Mouse (Mus musculus) left cerebral cortex, postnatal 25 days (tissue): ENCODE measurements at regions not wholly inside any gene's neighbourhood (a gene's known extent, or its start where the extent isn't known, plus 50 kb on each side); places are given as distances from the start of the nearest gene placed in this dataset.

ENCODE experiments used
- DNase-seq, 2 experiments: peaks; one replicate each; pipeline ENCODE4 v3.0.0; 2022; ENCODE audit warnings: low spot score in 2 of 2, mixed read lengths in 1 of 2
- intact Hi-C: fragments of 180-260 bp; cut with DNase I; formaldehyde crosslinking; loops from one replicate; pipeline ENCODE4 v1.15.1; 2025

DNA sequence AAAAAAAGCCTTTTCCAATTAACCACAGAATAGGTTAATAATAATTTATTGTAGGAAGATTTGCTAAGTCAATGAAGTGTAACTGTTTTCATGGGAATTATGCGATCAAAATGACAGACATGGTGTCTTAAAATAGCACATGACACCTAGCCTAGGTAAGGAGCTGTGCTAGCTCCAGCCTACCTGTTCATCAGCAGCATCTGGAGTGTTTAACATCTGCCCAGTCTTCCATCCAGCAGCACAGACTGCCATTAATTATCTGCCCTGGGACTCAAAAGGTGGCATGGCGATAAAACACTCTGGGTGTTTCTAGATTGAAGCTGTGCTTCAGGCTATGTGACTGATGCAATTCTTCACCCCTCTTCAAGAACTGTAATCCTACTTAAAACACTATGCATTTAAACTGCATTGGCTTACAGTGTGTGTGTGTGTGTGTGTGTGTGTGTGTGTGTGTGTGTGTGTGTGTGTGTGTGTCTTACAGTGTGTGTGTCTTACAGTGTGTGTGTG is 296.4 kb downstream of the Rnd3 start:
- intact Hi-C loops = no loop called here
- no peak for DNase-seq

GRCm38 (mm10) chr2:50850071-50850470 is 298.8 kb downstream of the Rnd3 start:
- no peak for DNase-seq
- intact Hi-C loops = no loop called here

DNA sequence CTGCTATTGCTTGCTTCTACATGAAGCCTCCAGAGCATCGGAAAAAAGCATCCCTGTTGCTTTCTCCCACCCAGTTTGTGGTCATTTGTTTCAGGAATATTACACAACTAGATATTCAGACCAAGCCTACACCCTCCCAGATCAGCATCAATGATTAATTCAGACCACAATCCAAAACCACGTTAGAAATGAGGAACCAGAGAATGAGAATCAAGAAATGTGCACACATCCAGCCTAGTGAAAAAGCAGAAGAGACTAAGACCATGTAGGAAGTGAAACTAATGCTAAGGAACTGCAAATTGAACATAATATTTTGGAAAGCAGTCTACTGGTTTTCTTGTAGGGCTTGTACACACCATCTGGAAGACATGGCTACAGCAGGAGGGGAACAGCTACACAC is 307.0 kb downstream of the Rnd3 start:
- intact Hi-C loops = no loop called here
- no peak for DNase-seq

GRCm38 (mm10) chr2:50835511-50836320 is 313.2 kb downstream of the Rnd3 start:
- DNase-seq = peak in 1 of 2 experiments; percentile 10
- intact Hi-C loops = no loop called here

GRCm38 (mm10) chr2:50833791-50834190 is 315.1 kb downstream of the Rnd3 start:
- intact Hi-C loops = no loop called here
- no peak for DNase-seq

DNA sequence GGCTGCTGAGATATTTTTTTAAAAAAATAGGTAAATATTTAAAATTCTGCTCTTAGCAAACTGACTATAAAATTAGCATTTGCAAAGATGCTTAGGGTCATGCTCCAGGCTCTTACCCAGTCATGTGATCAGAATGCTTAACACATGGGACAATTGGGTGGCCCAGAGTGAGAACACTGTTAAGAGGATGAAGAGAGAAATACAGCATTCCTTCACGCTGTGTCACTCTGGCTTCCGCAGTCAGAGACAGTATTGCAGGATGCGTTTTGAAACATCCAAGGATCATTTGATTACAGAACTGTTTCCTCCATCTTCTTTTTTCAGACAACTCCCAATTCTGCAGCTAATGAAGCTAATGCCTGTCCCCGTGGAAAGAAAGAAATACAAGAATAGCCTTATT is 316.4 kb downstream of the Rnd3 start:
- no peak for DNase-seq
- intact Hi-C loops = no loop called here

DNA sequence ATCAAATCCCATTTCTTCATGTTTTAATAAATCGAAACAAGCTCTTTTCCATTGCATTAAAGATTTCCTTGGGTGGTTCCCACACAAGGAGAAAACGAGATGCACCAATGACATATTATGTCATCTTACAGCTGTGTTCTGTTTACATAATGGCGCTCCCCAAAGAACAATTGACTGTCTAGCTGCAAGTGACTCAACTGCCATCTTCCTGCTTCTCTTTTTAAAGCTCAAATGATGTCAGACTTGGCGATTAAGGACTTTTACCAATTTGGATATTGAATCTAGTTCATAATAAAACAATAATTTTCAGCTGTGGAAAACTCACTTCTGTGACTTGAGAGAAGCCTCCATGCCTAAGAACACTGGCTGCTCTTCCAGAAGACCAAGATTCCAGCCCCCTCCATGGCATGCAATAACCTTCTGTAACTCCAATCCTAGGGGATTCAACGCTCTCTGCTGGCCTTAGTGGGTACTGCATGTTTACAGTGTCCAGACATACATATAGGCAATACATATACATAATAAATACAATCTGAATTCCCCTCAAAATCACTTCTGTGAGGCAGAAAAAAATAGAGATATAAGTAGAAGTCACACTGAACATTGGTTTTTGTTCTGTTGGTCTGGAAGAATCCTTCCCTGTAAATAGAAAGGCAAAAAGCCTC is 318.7 kb downstream of the Rnd3 start:
- intact Hi-C loops = no loop called here
- DNase-seq = no peak

DNA sequence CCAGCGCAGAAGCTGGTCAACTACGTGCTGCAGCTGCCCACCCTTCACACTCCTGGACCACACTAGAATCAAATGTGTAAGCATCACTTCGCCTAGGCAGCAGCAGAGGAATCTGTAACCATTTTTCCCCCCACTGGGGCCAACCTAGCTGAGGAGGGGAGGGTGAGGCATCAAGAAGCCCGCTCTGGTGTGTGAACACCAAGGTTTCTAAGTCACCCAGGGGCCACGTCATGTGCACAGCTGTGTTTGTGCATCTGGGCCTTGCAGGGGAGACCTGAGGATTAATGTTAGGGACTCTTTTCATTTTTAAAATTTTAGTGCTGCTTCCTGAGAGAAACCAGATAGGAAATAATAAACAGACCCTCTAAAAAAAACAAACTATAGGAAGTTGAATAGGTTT is 321.8 kb downstream of the Rnd3 start:
- intact Hi-C loops = no loop called here
- no peak for DNase-seq

DNA sequence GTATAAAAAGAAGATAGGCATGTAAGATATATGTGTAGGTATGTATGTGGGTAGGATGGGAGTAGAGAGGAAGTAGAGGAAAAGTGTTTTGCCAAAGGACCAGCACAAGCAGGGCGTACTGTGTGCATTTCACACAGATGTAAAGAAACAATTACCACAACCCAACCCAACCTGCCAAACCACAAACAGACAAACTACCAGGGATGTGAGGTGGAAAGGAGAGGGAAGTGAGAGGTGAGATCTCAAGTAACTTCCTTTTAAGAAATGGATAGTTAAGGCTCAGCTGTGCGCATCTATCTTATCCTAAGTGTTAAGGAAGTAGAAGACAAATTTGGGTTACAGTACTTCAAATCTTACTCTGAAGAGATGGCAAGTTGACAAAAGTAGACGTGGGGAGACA is 322.4 kb downstream of the Rnd3 start:
- DNase-seq = no peak
- intact Hi-C loops = no loop called here

DNA sequence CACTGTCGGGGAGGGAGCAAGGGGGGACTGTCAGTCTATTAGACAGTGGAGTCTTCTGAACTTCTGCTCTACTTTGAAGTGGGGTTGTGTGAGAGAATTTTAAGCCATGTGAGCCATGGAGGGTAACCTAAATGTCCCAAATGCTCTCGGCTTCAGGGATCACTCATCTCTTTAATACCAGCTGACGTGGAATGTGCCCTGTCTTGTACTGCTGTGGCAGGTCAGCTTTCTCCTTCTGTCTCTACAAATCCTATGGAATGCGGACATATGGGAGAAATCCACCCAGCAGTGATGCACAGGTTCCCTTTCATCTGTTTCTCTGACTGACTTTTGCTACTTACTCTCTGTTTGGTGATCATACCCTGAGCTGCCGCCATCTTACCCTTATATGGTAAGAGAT is 323.3 kb downstream of the Rnd3 start:
- DNase-seq = no peak
- intact Hi-C loops = no loop called here

DNA sequence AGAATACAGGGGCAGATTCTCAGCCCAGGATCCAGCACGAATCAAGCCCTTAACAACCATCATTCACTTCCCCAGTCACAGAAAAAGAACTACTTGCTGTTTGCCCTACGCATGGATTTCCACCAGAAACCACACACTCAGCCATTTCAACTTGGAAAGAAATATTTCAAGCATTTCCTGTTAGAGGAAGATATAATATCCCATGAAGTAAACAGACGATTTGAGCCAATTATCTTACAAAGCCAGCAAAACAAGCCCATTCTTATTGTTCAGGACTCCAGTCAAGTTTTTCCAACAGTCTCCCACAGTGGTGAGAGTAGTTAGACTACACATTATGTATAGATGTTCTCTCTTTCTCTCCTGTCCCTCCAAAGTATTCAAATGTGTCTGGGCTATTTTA is 324.1 kb downstream of the Rnd3 start:
- no peak for DNase-seq
- intact Hi-C loops = no loop called here

DNA sequence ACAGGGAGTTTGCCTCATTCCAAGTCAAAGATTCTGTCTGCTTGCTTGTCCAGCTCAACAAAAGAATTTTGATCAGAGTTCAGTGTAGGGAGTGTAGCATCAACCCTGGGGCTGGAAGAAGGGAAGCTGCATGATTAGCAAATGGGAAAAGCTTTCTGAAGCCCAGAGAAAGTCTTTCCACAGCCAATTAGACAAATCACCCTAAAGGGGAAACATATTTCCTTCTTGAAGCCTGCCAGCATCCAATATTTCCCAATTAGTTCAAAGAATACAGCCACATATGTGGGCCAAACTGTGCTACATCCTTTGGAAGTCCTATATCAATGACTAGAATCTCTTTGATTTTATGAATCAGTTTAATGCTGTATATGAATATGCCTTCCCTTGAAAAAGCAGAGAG is 326.2 kb downstream of the Rnd3 start:
- no peak for DNase-seq
- intact Hi-C loops = no loop called here

DNA sequence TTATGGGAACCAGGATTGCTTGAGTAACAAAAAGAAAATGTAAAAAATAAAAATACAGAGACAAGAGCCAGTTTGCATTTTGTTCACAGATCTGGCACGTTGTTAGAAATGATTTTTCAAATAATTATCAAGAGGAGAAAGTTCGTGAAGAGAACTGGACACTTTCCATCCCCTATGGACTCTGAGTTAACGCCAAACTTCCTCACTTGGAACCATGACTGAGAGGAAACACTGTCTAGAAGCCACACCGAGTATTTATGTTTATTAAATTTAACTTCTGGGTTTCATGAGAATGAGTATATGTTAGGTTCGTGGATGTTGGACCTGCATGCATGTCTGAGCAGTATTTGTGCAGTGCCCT is 329.6 kb downstream of the Rnd3 start:
- no peak for DNase-seq
- intact Hi-C loops = no loop called here

DNA sequence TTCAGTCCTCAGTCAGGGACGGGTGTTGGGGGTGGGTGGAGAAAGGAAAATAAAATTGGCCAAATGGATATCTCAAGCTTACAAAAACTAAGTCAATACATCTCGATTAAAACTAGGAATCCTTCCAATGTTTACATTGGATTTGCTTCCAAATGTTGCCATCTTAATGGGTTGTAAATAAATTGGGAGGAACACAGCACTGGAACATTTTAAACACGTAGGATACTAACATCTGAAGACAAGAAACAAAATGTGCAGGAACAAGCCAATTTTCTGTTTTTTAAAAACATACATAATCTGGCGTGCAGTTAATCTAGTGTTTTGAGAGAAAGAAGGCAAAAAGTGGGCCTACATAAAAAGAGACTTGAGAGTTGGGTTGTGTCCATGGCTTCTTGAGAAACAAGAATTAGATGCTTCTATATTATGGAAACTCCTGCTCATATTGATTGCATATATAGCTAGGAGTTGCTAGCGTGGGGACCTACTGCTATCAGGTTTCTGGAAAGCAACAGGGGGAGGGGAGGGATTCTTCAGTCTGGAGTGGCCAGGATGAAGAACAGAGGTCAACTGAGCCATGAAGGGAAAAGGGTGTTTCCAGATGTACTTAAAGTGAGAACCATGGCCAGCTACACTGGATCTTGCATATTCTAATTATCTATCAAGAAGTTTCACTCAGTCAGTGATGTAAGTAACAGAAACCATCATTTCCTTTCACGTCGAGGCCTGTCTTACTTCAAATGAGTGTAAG is 330.2 kb downstream of the Rnd3 start:
- no peak for DNase-seq
- intact Hi-C loops = no loop called here

- intact Hi-C loops = no loop called here
- DNase-seq = no peak
These were observed 332.5 kb downstream of the Rnd3 start for GRCm38 (mm10) chr2:50816364-50816763.

GRCm38 (mm10) chr2:50815541-50815940 is 333.4 kb downstream of the Rnd3 start:
- no peak for DNase-seq
- intact Hi-C loops = no loop called here

GRCm38 (mm10) chr2:50813568-50814461 is 335.1 kb downstream of the Rnd3 start:
- intact Hi-C loops = no loop called here
- DNase-seq = no peak

- intact Hi-C loops = no loop called here
- DNase-seq = no peak
These were observed 336.6 kb downstream of the Rnd3 start for GRCm38 (mm10) chr2:50812296-50812695.

GRCm38 (mm10) chr2:50810336-50811066 is 338.4 kb downstream of the Rnd3 start:
- intact Hi-C loops = no loop called here
- DNase-seq = no peak
